Comparison of ENCODE assay signal across 20 mouse cellular contexts in the genomic region with DNA sequence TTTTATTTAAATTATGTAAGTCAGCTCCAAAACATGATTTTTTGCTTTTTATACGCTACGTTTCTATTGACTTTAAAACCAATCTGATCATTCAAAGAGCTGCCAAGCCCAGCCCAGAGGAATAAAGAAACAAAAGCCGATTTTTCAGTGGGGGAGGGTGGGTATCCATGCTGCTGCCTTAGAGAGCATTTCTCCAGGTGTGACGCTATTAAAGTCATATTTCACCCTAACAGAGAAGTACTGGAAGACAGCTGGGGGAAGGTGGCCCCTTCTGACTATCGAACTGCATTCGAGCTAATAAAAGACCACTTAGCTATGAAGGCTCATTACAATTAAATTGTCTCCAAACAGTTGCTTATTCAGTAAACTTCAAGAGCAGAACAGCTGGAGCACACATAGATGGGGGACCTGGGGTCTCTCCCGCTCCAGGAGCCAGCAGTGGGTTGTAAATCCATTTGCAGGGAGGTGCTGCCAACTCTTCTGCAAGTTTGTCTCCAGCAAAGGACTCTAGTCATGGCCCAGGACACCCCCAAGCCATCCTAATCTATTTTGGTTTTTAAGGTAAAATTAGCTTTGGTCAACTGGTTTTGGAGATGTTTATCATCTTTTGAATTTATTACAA.
DNase-seq lines count a peak whose midpoint lies in the region; ATAC-seq and TF ChIP-seq lines count a peak whose summit lies in the region.
"Had no signal": no experiment of that assay in that cellular context is flagged by ENCODE, and none has a peak within 500 bp of the region (broad histone marks: within the 10 kb centered on the region; RNA-seq: fewer than 3 reads in every experiment).

No protein-coding gene starts in this region.

- no peak for TF ChIP-seq CTCF in small intestine, adult 2 months (IDR thresholded peaks at IDR 0.05; ENCODE audit: extremely low read depth, insufficient read length, insufficient replicate concordance, low read depth, low read length)

- H3K9ac ChIP-seq in limb, embryonic 12.5 days (replicated peaks), result no peak overlapping the region
- no peak overlapping the region for H3K9ac ChIP-seq in hindbrain, embryonic 16.5 days (ENCODE audit: low read depth, low read length)
- H3K9ac ChIP-seq: embryonic facial prominence, embryonic 12.5 days; forebrain, embryonic 12.5 days; heart, embryonic 13.5 days; hindbrain, embryonic 12.5 days; intestine, embryonic 15.5 days had no signal

- H3K9me3 ChIP-seq in limb, embryonic 12.5 days, result no peaks in the 10 kb centered on the region
- no peaks in the 10 kb centered on the region for H3K9me3 ChIP-seq in hindbrain, embryonic 16.5 days (ENCODE audit: control insufficient read depth, low read length)
- H3K9me3 ChIP-seq: embryonic facial prominence, embryonic 12.5 days; forebrain, embryonic 12.5 days; heart, embryonic 13.5 days; hindbrain, embryonic 12.5 days; intestine, embryonic 15.5 days had no signal

- peak overlapping the region; percentile 13; the same call in 1 of the 2 replicates for H3K4me2 ChIP-seq in limb, embryonic 12.5 days
- no peak overlapping the region for H3K4me2 ChIP-seq in hindbrain, embryonic 16.5 days (ENCODE audit: low read length)
- H3K4me2 ChIP-seq: embryonic facial prominence, embryonic 12.5 days; forebrain, embryonic 12.5 days; heart, embryonic 13.5 days; hindbrain, embryonic 12.5 days; intestine, embryonic 15.5 days had no signal

- ATAC-seq in limb, embryonic 12.5 days (ENCODE audit: insufficient number of reproducible peaks, insufficient read depth, low FRiP score, low TSS enrichment, low read depth), result peak; percentile 56; the same call in 1 of the 2 replicates
- no peak for ATAC-seq in hindbrain, embryonic 16.5 days
- ATAC-seq: forebrain, embryonic 16.5 days had no signal

- peak overlapping the region; percentile 82; the same call in 1 of the 2 replicates for H3K27ac ChIP-seq in limb, embryonic 12.5 days
- H3K27ac ChIP-seq in small intestine, adult 2 months (ENCODE audit: insufficient read depth, low read depth, low read length), result peak overlapping the region; percentile 40; the same call in 1 of the 2 replicates
- no peak overlapping the region for H3K27ac ChIP-seq in hindbrain, embryonic 16.5 days (ENCODE audit: low read depth, low read length)
- H3K27ac ChIP-seq: embryonic facial prominence, embryonic 12.5 days; forebrain, embryonic 12.5 days; heart, embryonic 13.5 days; hindbrain, embryonic 12.5 days; intestine, embryonic 15.5 days had no signal

- peaks cover 42% of the 10 kb centered on the region for H3K4me1 ChIP-seq in limb, embryonic 12.5 days (replicated peaks)
- peaks cover 14% of the 10 kb centered on the region; the same call in 1 of the 2 replicates for H3K4me1 ChIP-seq in small intestine, adult 2 months (ENCODE audit: control insufficient read depth, insufficient read depth, insufficient read length, low read length)
- H3K4me1 ChIP-seq in hindbrain, embryonic 16.5 days (ENCODE audit: control insufficient read depth, insufficient read depth, low read depth, low read length), result no peaks in the 10 kb centered on the region
- H3K4me1 ChIP-seq: hindbrain, embryonic 12.5 days; intestine, embryonic 15.5 days had no signal

- H3K27me3 ChIP-seq in limb, embryonic 12.5 days, result no peaks in the 10 kb centered on the region
- no peaks in the 10 kb centered on the region for H3K27me3 ChIP-seq in small intestine, adult 2 months (ENCODE audit: control insufficient read depth, insufficient read depth, low read length)
- no peaks in the 10 kb centered on the region for H3K27me3 ChIP-seq in hindbrain, embryonic 16.5 days (replicated peaks; ENCODE audit: control insufficient read depth, insufficient read depth, low read length)
- H3K27me3 ChIP-seq: embryonic facial prominence, embryonic 12.5 days; heart, embryonic 13.5 days; hindbrain, embryonic 12.5 days; intestine, embryonic 15.5 days had no signal

- 17% methylated on average over 7 of the region's 7 CpGs for WGBS in limb, embryonic 12.5 days
- 43% methylated on average over 7 of the region's 7 CpGs for WGBS in small intestine, adult 2 months
- 63% methylated on average over 7 of the region's 7 CpGs for WGBS in hindbrain, embryonic 16.5 days

- peak; percentile 81 for DNase-seq in heart, adult 11 months
- DNase-seq in heart, adult 8-10 months (ENCODE audit: low spot score), result no peak
- peak; percentile 61 for DNase-seq in forelimb bud, embryonic 11.5 days (ENCODE audit: low read depth, low spot score)
- no peak for DNase-seq in lung, postnatal 14 days
- DNase-seq: adrenal gland, adult 8-10 months; adrenal gland, postnatal 36 days; cerebellum, adult 11 months; cerebellum, adult 8-10 months; cerebellum, postnatal 14 days; embryo, embryonic 11 days; heart, postnatal 4 days had no signal

- no peak for TF ChIP-seq POLR2A in small intestine, adult 2 months (IDR thresholded peaks at IDR 0.05; ENCODE audit: low read depth, low read length)

- no peak overlapping the region for H3K4me3 ChIP-seq in limb, embryonic 12.5 days (replicated peaks)
- no peak overlapping the region for H3K4me3 ChIP-seq in small intestine, adult 2 months (ENCODE audit: low read depth, low read length)
- H3K4me3 ChIP-seq in hindbrain, embryonic 16.5 days (ENCODE audit: low read length), result no peak overlapping the region
- H3K4me3 ChIP-seq: embryonic facial prominence, embryonic 12.5 days; forebrain, embryonic 12.5 days; heart, embryonic 13.5 days; hindbrain, embryonic 12.5 days; intestine, embryonic 15.5 days had no signal

- H3K36me3 ChIP-seq in limb, embryonic 12.5 days, result no peaks in the 10 kb centered on the region
- no peaks in the 10 kb centered on the region for H3K36me3 ChIP-seq in small intestine, adult 2 months (ENCODE audit: control insufficient read depth, insufficient read depth, low read length)
- no peaks in the 10 kb centered on the region for H3K36me3 ChIP-seq in hindbrain, embryonic 16.5 days (ENCODE audit: control insufficient read depth, insufficient read depth, low read length)
- H3K36me3 ChIP-seq: embryonic facial prominence, embryonic 12.5 days; forebrain, embryonic 12.5 days; heart, embryonic 13.5 days; hindbrain, embryonic 12.5 days; intestine, embryonic 15.5 days had no signal

Comparison
In these comparisons a context has a peak if more than half of its experiments do, and no peak if none do; other contexts are left out.
1. DNase-seq: peak in heart, adult 11 months (single experiment) and forelimb bud, embryonic 11.5 days (single experiment); none in heart, adult 8-10 months (single experiment) and lung, postnatal 14 days (single experiment).